Mouse (Mus musculus): ENCODE data around the gene Rnf31.

DNA sequence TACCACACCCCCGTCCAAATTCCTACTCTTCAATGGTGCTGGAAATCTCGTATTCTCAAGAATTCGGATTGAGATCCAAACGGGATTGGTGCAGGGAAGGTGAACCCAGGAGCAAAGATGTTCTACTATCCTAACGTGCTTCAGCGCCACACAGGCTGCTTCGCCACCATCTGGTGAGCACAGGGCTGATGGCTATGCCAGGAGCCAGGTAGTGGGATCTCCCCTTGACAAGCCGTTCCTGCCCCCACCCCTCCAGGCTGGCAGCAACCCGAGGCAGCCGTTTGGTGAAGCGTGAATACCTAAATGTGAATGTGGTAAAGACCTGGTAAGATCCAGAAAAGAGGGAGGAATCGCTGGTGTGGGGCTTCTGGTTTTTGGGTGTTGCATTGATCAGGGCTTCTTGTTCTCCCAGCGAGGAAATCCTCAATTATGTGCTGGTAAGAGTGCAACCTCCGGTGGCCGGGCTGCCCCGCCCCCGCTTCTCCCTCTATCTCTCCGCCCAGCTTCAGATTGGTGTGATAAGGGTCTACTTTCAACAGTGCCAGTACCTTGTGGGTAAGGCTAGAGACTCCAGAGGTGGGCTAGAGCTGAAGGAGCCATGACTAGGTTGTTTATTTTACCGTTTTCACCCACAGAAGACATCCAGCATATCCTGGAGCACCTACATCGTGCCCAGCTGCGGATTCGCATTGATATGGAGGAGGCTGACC is 27.1 kb downstream of the Rnf31 start:
- TF ChIP-seq SRF (IDR thresholded peaks at IDR 0.05; ENCODE audit: control insufficient read depth, insufficient read length, low read depth) (no peak), POLR2A (IDR thresholded peaks at IDR 0.05; ENCODE audit: insufficient read length, low read depth) (no peak), USF1 (IDR thresholded peaks at IDR 0.05; ENCODE audit: low read depth) (no peak), MYOD1 (IDR thresholded peaks at IDR 0.05; ENCODE audit: control insufficient read depth in 1 of 3, insufficient read length in 2 of 3, low read depth in 2 of 3) (no peak), POLR2AphosphoS2 (IDR thresholded peaks at IDR 0.05; ENCODE audit: insufficient read length, low read depth) (no peak), MAX (IDR thresholded peaks at IDR 0.05; ENCODE audit: low read depth) (no peak), TCF12 (IDR thresholded peaks at IDR 0.05; ENCODE audit: insufficient read depth, poor library complexity, severe bottlenecking) (no peak), REST (IDR thresholded peaks at IDR 0.05; ENCODE audit: insufficient read depth, insufficient read length) (no peak), E2F4 (IDR thresholded peaks at IDR 0.05; ENCODE audit: insufficient read depth) (no peak)

Data from myocyte (in vitro differentiated cells).